Mouse (Mus musculus): ENCODE data around the gene Smarcc1. TPM values are rescaled to one million over a fixed set of nuclear protein-coding genes. Genes with fewer than 3 reads are reported as not detected.

Gene Smarcc1
- polyA plus RNA-seq, 1 experiment from 2014 or later: 26.6 TPM

DNA sequence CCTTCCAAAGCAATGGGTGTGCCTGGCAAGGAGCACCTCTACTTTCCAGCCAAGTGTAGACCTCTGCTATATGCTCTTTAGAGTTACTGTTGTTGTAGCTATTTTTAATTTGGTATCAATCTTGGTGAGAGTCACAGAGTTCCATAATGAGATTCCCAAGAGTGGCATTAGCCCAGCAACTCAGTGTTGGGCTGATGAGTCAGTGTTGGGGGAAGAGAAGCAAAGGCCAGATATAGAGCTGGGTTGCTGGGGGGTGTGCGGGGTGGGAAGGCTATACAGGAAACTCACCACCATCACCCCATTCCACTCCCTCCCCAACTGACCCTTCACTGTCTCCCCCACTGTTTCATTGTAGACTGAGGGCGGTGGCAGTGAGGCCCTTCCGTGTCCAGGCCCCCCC is 36.4 kb upstream of the Smarcc1 start:
- 69% methylated on average over 3 of the region's 3 CpGs for WGBS

DNA sequence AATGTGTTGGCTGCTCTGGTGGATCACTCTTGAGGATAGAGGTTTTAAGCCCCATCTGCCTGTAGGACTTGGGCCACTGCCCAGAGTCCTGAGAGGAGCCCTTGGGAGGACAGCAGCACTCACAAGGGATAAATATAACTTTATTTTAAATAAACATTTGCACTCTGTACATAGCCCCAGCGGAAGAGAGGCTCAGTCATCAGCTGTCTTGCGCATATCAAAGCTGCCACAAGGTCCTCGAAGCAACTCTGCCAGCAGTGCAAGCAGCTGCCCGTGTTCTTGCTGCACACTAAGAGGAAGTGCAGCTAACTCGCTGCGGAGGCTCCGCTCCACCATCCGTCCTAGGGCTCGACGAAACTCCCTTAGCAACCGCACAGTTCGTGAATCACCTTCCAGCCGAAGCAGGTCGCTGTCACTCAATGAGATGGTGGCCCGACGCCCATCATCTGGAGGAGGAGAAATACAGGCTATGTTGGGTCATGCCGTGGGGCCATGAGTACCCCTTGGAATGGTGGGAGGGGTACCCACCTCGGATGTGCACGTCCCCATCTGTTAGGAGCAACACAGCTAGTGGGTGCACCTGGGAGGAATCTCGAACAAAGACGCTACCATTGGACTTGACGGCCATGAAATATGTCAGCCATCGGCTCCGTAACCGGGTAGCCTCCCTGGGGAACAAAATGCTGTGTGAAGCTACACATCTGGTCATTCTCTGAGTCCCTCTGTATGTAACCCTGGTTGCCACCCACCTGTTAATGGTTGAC is 33.1 kb upstream of the Smarcc1 start:
- H3K4me3 ChIP-seq (ENCODE audit: low read depth, low read length): no peak overlapping the region
- no peaks in the 10 kb centered on the region for H3K4me1 ChIP-seq (replicated peaks; ENCODE audit: control insufficient read depth, insufficient read depth)
- H3K9me3 ChIP-seq (ENCODE audit: control insufficient read depth, low read length): no peaks in the 10 kb centered on the region
- no peak for TF ChIP-seq CTCF (IDR thresholded peaks at IDR 0.05; ENCODE audit: low read depth)
- no peak for TF ChIP-seq EP300 (optimal IDR thresholded peaks at IDR 0.05)
- DNase-seq (ENCODE audit: low spot score) (no peak), ATAC-seq (ENCODE audit: low FRiP score, low TSS enrichment) (peak; percentile 61)
- H3K27me3 ChIP-seq (ENCODE audit: control insufficient read depth, insufficient read depth, low read length): no peaks in the 10 kb centered on the region
- peaks cover 56% of the 10 kb centered on the region for H3K36me3 ChIP-seq (ENCODE audit: control insufficient read depth, insufficient read depth, low read length)
- no peak overlapping the region for H3K4me2 ChIP-seq (replicated peaks; ENCODE audit: low read depth)
- WGBS: 65% methylated on average over 25 of the region's 25 CpGs
- H3K27ac ChIP-seq (replicated peaks): peak overlapping the region; percentile 45
- no peak overlapping the region for H3K9ac ChIP-seq (ENCODE audit: low read length)

More for the DNA sequence above, 36.4 kb upstream of the Smarcc1 start:
- no peaks in the 10 kb centered on the region for H3K27me3 ChIP-seq (ENCODE audit: control insufficient read depth, insufficient read depth, low read length)
- H3K36me3 ChIP-seq (ENCODE audit: control insufficient read depth, insufficient read depth, low read length): peaks cover 36% of the 10 kb centered on the region
- H3K4me3 ChIP-seq (ENCODE audit: low read depth, low read length): no peak overlapping the region
- H3K4me1 ChIP-seq (replicated peaks; ENCODE audit: control insufficient read depth, insufficient read depth): no peaks in the 10 kb centered on the region
- no peaks in the 10 kb centered on the region for H3K9me3 ChIP-seq (ENCODE audit: control insufficient read depth, low read length)
- H3K9ac ChIP-seq (ENCODE audit: low read length): no peak overlapping the region
- no peak for DNase-seq (ENCODE audit: low spot score)
- no peak for ATAC-seq (ENCODE audit: low FRiP score, low TSS enrichment)
- no peak for TF ChIP-seq EP300 (optimal IDR thresholded peaks at IDR 0.05)
- no peak for TF ChIP-seq CTCF (IDR thresholded peaks at IDR 0.05; ENCODE audit: low read depth)
- no peak overlapping the region for H3K4me2 ChIP-seq (replicated peaks; ENCODE audit: low read depth)
- no peak overlapping the region for H3K27ac ChIP-seq (replicated peaks)

DNA sequence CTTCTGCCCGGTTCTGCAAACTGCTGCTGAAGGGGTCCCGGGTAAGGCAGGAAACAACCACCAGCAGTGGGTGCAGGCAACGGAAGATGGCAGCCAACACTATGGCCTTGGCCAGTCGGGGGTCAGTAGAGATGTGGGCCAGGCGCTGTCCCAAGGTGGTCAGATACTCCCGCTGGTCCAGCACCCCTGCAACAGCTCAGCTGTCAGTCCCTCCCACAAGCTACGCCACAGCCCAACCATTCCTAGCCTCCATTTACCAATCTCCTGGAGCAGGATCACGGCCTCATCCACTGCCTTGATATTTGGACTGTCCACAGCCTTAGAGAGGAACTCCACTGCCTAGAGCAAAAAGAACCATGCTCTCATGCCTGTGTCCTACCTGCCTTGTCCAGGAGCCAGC is 31.8 kb upstream of the Smarcc1 start:
- Histone ChIP-seq H3K4me2 (replicated peaks; ENCODE audit: low read depth) (no peak overlapping the region), H3K9me3 (ENCODE audit: control insufficient read depth, low read length) (no peaks in the 10 kb centered on the region), H3K36me3 (ENCODE audit: control insufficient read depth, insufficient read depth, low read length) (peaks cover 54% of the 10 kb centered on the region), H3K27ac (replicated peaks) (no peak overlapping the region), H3K4me3 (ENCODE audit: low read depth, low read length) (no peak overlapping the region), H3K9ac (ENCODE audit: low read length) (no peak overlapping the region), H3K4me1 (replicated peaks; ENCODE audit: control insufficient read depth, insufficient read depth) (no peaks in the 10 kb centered on the region), H3K27me3 (ENCODE audit: control insufficient read depth, insufficient read depth, low read length) (no peaks in the 10 kb centered on the region)
- TF ChIP-seq CTCF (IDR thresholded peaks at IDR 0.05; ENCODE audit: low read depth) (no peak), EP300 (optimal IDR thresholded peaks at IDR 0.05) (no peak)
- ATAC-seq (ENCODE audit: low FRiP score, low TSS enrichment): no peak
- WGBS: 90% methylated on average over 8 of the region's 8 CpGs
- DNase-seq (ENCODE audit: low spot score): no peak

DNA sequence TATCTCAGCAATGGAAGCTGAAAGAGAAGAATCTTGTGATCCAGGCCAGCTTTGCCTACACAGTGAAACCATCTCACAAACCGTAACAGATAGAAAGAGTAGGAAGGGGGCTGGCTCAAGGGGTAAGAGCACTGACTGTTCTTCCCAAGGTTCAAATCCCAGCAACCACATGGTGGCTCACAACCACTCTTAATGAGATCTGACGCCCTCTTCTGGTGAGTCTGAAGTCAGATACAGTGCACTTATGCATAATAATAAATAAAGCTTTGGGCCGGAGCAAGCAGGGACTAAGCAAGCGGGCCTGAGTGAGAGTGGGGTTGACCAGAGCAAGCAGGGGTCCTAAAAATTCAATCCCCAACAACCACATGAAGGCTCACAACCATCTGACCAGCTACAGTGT is 24.2 kb upstream of the Smarcc1 start:
- Histone ChIP-seq H3K4me3 (ENCODE audit: low read depth, low read length) (no peak overlapping the region), H3K36me3 (ENCODE audit: control insufficient read depth, insufficient read depth, low read length) (peaks cover 37% of the 10 kb centered on the region), H3K27ac (replicated peaks) (no peak overlapping the region), H3K4me1 (replicated peaks; ENCODE audit: control insufficient read depth, insufficient read depth) (no peaks in the 10 kb centered on the region), H3K27me3 (ENCODE audit: control insufficient read depth, insufficient read depth, low read length) (no peaks in the 10 kb centered on the region), H3K9me3 (ENCODE audit: control insufficient read depth, low read length) (no peaks in the 10 kb centered on the region), H3K4me2 (replicated peaks; ENCODE audit: low read depth) (no peak overlapping the region), H3K9ac (ENCODE audit: low read length) (no peak overlapping the region)
- DNase-seq (ENCODE audit: low spot score) (no peak), ATAC-seq (ENCODE audit: low FRiP score, low TSS enrichment) (no peak)
- no peak for TF ChIP-seq EP300 (optimal IDR thresholded peaks at IDR 0.05)
- TF ChIP-seq CTCF (IDR thresholded peaks at IDR 0.05; ENCODE audit: low read depth): peak; percentile 41
- 81% methylated on average over 4 of the region's 4 CpGs for WGBS

DNA sequence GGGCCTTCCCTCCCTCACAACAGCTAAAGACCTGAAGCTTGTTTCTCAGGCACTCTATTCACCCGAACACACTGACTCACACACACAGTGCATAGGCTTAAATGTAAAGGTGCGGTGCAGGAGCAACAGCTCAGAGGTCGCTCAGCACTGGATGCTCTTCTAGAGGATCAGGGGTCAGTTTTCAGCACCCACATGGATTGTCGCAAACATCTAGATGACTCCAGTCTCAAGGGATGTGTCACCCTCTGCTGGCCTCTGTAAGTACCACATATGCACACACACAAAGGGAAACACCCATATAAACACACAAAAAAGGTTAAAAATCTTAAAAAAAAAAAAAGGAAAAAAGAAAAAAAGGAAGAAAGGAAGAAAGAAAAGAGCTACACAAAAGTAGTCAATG is 22.7 kb upstream of the Smarcc1 start:
- peaks cover 30% of the 10 kb centered on the region for H3K36me3 ChIP-seq (ENCODE audit: control insufficient read depth, insufficient read depth, low read length)

DNA sequence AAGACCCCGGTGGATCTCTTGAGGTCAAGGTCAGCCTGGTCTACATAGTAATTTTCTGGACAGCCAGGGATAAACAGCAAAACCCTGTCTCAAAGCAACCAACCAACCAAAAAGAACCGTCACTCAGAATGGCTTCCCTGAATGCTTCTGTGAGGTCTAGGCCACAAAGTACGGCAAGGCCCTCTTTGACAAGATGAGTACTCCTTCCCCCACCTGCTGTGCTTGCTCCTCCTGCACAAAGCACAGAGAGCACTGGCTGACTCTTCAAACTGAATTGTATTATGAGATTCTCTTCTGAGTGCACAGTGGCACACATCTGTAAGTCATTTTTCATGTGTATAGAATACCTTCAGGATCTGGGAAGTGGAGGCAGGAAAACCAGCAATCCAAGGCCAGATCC is 19.7 kb upstream of the Smarcc1 start:
- H3K36me3 ChIP-seq (ENCODE audit: control insufficient read depth, insufficient read depth, low read length): peaks cover 15% of the 10 kb centered on the region
- TF ChIP-seq CTCF (IDR thresholded peaks at IDR 0.05; ENCODE audit: low read depth) (no peak), EP300 (optimal IDR thresholded peaks at IDR 0.05) (no peak)
- WGBS: 92% methylated on average over 3 of the region's 3 CpGs

More for the DNA sequence above, 22.7 kb upstream of the Smarcc1 start:
- Histone ChIP-seq H3K27me3 (ENCODE audit: control insufficient read depth, insufficient read depth, low read length) (no peaks in the 10 kb centered on the region), H3K4me1 (replicated peaks; ENCODE audit: control insufficient read depth, insufficient read depth) (no peaks in the 10 kb centered on the region), H3K4me2 (replicated peaks; ENCODE audit: low read depth) (no peak overlapping the region), H3K9me3 (ENCODE audit: control insufficient read depth, low read length) (no peaks in the 10 kb centered on the region), H3K4me3 (ENCODE audit: low read depth, low read length) (no peak overlapping the region), H3K27ac (replicated peaks) (no peak overlapping the region), H3K9ac (ENCODE audit: low read length) (no peak overlapping the region)
- no peak for DNase-seq (ENCODE audit: low spot score)
- no peak for TF ChIP-seq EP300 (optimal IDR thresholded peaks at IDR 0.05)
- 0 out of 2 replicates have a peak, but pooled peaks have one; percentile 2 for TF ChIP-seq CTCF (IDR thresholded peaks at IDR 0.05; ENCODE audit: low read depth)
- WGBS: 95% methylated on average over 4 of the region's 4 CpGs
- no peak for ATAC-seq (ENCODE audit: low FRiP score, low TSS enrichment)

More for the DNA sequence above, 19.7 kb upstream of the Smarcc1 start:
- no peaks in the 10 kb centered on the region for H3K27me3 ChIP-seq (ENCODE audit: control insufficient read depth, insufficient read depth, low read length)
- ATAC-seq (ENCODE audit: low FRiP score, low TSS enrichment) (no peak), DNase-seq (ENCODE audit: low spot score) (no peak)
- H3K9ac ChIP-seq (ENCODE audit: low read length): no peak overlapping the region
- no peaks in the 10 kb centered on the region for H3K9me3 ChIP-seq (ENCODE audit: control insufficient read depth, low read length)
- no peak overlapping the region for H3K27ac ChIP-seq (replicated peaks)
- no peak overlapping the region for H3K4me3 ChIP-seq (ENCODE audit: low read depth, low read length)
- no peak overlapping the region for H3K4me2 ChIP-seq (replicated peaks; ENCODE audit: low read depth)
- H3K4me1 ChIP-seq (replicated peaks; ENCODE audit: control insufficient read depth, insufficient read depth): peaks cover 2% of the 10 kb centered on the region; the same call in 1 of the 2 replicates
